Mouse (Mus musculus) liver, embryonic 14.5 days (tissue): ENCODE results near the gene Peli2. TPM values are rescaled to one million over a fixed set of nuclear protein-coding genes. Genes with fewer than 3 reads are reported as not detected.

Experiments
- ATAC-seq: fragments of 200-750 bp; cut with Nextera tagmentation; 2 replicates; pipeline ENCODE4 v1.8.0; 2017; ENCODE audit warnings: moderate number of reproducible peaks, mild to moderate bottlenecking, moderate library complexity; ENCODE audit not compliant: insufficient read depth
- DNase-seq, 3 experiments: peaks; one replicate each; pipeline ENCODE4 v3.0.0-alpha.2; 2012 to 2013; ENCODE audit warnings: low read depth in 3 of 3, low spot score in 3 of 3
- H3K27ac ChIP-seq: fragments of 300-500 bp; sonication (generic); 2 replicates; pipeline ENCODE4 v1.5.1; 2014; ENCODE audit warnings: moderate library complexity, mild to moderate bottlenecking, control low read depth, inconsistent platforms
- H3K27me3 ChIP-seq: fragments of 300-500 bp; sonication (generic); 2 replicates; pipeline ENCODE4 v1.6.1; 2014; ENCODE audit warnings: mild to moderate bottlenecking, low read length, moderate library complexity; ENCODE audit not compliant: control insufficient read depth, insufficient read depth
- H3K36me3 ChIP-seq: fragments of 300-500 bp; sonication (generic); replicated peaks from 2 replicates; pipeline ENCODE4 v1.6.1; 2014; ENCODE audit warnings: low read depth; ENCODE audit not compliant: control insufficient read depth, insufficient read depth
- H3K4me1 ChIP-seq, 2 experiments: fragments of 200-500 bp in 1 of 2; fragments of 300-500 bp in 1 of 2; sonication (generic) in 1 of 2; replicated peaks; 2 replicates each; pipeline ENCODE4 v1.6.1; 2012 to 2014; ENCODE audit warnings: antibody characterized with exemption in 1 of 2, inconsistent platforms in 1 of 2, low read length in 1 of 2; ENCODE audit not compliant: control insufficient read depth in 2 of 2, insufficient read depth in 2 of 2
- H3K4me2 ChIP-seq: fragments of 300-500 bp; sonication (generic); 2 replicates; pipeline ENCODE4 v1.6.1; 2014; ENCODE audit warnings: low read depth, mild to moderate bottlenecking, control low read depth, moderate library complexity
- H3K4me3 ChIP-seq, 2 experiments: fragments of 200-500 bp in 1 of 2; fragments of 300-500 bp in 1 of 2; sonication (generic) in 1 of 2; 2 replicates each; pipeline ENCODE4 v1.5.1; 2012 to 2014; ENCODE audit warnings: low read depth in 2 of 2, low read length in 2 of 2, mild to moderate bottlenecking in 2 of 2, control low read depth in 1 of 2, inconsistent platforms in 1 of 2, moderate library complexity in 1 of 2; ENCODE audit not compliant: insufficient read depth in 1 of 2
- H3K9ac ChIP-seq: fragments of 300-500 bp; sonication (generic); replicated peaks from 2 replicates; pipeline ENCODE4 v1.6.1; 2014; ENCODE audit warnings: mild to moderate bottlenecking, control low read depth, moderate library complexity
- H3K9me3 ChIP-seq: fragments of 300-500 bp; sonication (generic); 2 replicates; pipeline ENCODE4 v1.6.1; 2016; ENCODE audit warnings: low read length, mixed read lengths; ENCODE audit not compliant: control insufficient read depth
- CTCF ChIP-seq: IDR thresholded peaks from 2 replicates; pipeline ENCODE4 v1.5.1; 2016; ENCODE audit warnings: antibody characterized with exemption, low read depth, control low read depth
- EP300 ChIP-seq: IDR thresholded peaks from 2 replicates; pipeline ENCODE4 v1.6.1; 2016; ENCODE audit warnings: antibody characterized with exemption, low read depth
- WGBS: fragments of 180-500 bp; shearing (Covaris S2); extraction: QIAGEN DNeasy Blood & Tissue Kit; methylation state at CpG from one replicate; pipeline ENCODE4 v1.1.7; 2014; ENCODE audit not compliant: insufficient replicate concordance; 5-methylcytosine and 5-hydroxymethylcytosine counted together
- polyA plus RNA-seq, 2 experiments: library from polyadenylated mRNA; depleted of rRNA in 1 of 2; stranded (reverse) in 1 of 2; unstranded in 1 of 2; fragments of >200 nt; fragmentation: Nextera tagmentation in 1 of 2; extraction: Ambion mirVana in 1 of 2; gene quantifications; 2 replicates each; pipeline versions ENCODE4 v1.2.1 to v1.2.3; 2012 to 2014

Gene Peli2
- polyA plus RNA-seq, 2 experiments: 0.68 to 0.70 TPM

DNA sequence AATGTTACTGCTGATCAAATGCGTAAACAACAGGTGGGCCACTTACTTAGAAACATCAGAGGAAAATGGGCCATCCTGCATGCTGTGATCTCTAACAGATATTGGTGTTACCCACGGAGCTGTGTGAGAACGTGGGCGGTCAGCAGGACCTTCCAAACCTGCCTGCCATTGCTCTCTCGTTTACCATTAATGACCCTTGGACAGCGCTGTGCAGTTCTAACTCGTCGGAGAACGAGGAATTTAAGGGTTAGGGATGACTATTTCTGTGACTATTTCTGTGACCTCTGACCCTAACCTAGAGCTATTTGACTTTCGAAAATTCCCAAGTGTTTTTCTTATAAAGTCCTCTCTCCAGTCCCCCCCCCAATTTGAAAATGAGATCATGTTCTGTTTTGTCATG, 22.1 kb downstream of the Peli2 start:
- 56% methylated on average over 10 of the region's 10 CpGs for WGBS
- no peak overlapping the region for H3K27ac ChIP-seq
- ATAC-seq: no peak; the same call in 1 of the 2 replicates

DNA sequence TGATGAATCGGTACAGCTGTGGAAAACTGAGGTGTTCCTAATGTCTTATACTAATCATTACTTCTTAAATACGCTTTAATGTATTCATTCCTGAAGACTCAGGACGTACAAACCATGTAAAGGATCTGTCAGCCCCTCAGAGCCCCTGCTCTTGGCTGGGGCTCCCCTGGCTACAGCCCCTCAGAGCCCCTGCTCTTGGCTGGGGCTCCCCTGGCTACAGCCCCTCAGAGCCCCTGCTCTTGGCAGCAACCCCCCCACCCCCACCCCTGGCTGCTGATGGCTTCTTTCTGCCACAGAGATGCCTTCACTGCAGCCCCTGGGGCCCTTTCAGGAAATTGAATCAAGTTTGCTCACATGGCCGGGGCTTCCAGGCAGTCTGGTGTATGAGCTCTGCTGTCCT, 22.5 kb downstream of the Peli2 start:
- Histone ChIP-seq H3K27me3 (no peaks in the 10 kb centered on the region), H3K36me3 (no peaks in the 10 kb centered on the region), H3K4me2 (no peak overlapping the region), H3K27ac (no peak overlapping the region), H3K4me1 (no peaks in the 10 kb centered on the region; a peak in 1 of 4 replicates), H3K9me3 (no peaks in the 10 kb centered on the region), H3K9ac (no peak overlapping the region), H3K4me3 (no peak overlapping the region)
- ATAC-seq (no peak), DNase-seq (no peak)
- WGBS: 66% methylated on average over 4 of the region's 4 CpGs
- no peak for TF ChIP-seq EP300
- no peak for TF ChIP-seq CTCF

More for the DNA sequence above, 22.1 kb downstream of the Peli2 start:
- no peak for DNase-seq
- Histone ChIP-seq H3K9me3 (no peaks in the 10 kb centered on the region), H3K4me2 (no peak overlapping the region), H3K4me3 (no peak overlapping the region), H3K27me3 (no peaks in the 10 kb centered on the region), H3K4me1 (peaks cover 0 to 2% of the 10 kb centered on the region in 2 experiments; a peak in 1 of 4 replicates), H3K9ac (no peak overlapping the region), H3K36me3 (no peaks in the 10 kb centered on the region)
- TF ChIP-seq EP300 (no peak), CTCF (no peak)

DNA sequence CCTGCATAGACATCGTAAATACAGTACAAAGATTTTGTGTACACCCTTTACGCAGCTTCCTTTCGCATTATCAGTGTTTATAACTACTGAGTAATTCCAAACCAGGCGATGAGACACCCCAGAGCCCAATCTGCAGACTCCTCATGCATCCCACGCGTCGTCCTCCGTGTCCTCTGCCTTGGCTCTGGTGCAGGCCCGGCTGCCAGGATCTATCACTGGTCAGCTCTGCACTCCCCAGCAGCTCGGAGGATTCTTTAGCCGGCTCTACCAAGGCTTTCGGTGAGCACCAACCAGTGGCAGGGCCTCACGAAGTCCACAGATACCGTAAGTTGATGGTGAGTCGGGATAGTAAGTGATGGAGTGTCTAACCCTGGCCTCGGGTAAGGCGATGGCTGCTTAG, 23.7 kb downstream of the Peli2 start:
- DNase-seq: no peak
- WGBS: 72% methylated on average over 17 of the region's 17 CpGs
- no peaks in the 10 kb centered on the region; a peak in 1 of 4 replicates for H3K4me1 ChIP-seq

DNA sequence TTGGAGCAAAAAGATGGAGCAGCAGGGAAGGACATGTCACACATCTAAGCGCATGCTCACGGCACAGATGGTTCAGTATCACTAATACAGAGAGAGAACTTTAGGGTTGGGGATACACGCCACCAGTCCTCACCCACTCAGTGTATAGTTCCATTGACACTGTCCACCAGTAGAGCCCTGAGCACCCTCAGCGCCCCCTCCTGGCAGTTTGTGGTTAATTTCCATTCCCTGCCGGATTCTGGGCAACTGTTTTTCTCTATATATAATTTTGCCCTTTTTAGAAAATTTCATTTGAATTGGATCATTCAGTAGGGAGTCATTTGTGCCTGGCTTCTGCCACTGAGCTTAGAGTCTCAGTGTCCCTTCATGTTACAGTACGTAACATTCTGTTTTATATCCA, 27.1 kb downstream of the Peli2 start:
- WGBS: 55% methylated on average over 6 of the region's 6 CpGs
- TF ChIP-seq EP300 (no peak), CTCF (peak; percentile 58)
- no peak overlapping the region for H3K9ac ChIP-seq
- DNase-seq (no peak), ATAC-seq (no peak)
- no peaks in the 10 kb centered on the region for H3K36me3 ChIP-seq
- H3K27me3 ChIP-seq: no peaks in the 10 kb centered on the region
- H3K4me2 ChIP-seq: no peak overlapping the region
- H3K4me3 ChIP-seq: no peak overlapping the region
- no peak overlapping the region for H3K27ac ChIP-seq
- no peaks in the 10 kb centered on the region; a peak in 1 of 4 replicates for H3K4me1 ChIP-seq
- no peaks in the 10 kb centered on the region for H3K9me3 ChIP-seq

More for the DNA sequence above, 23.7 kb downstream of the Peli2 start:
- H3K36me3 ChIP-seq: no peaks in the 10 kb centered on the region
- no peak for ATAC-seq
- no peaks in the 10 kb centered on the region for H3K27me3 ChIP-seq
- no peak overlapping the region for H3K9ac ChIP-seq
- H3K27ac ChIP-seq: no peak overlapping the region
- no peak overlapping the region for H3K4me2 ChIP-seq
- no peak overlapping the region for H3K4me3 ChIP-seq
- H3K9me3 ChIP-seq: no peaks in the 10 kb centered on the region
- TF ChIP-seq CTCF (no peak), EP300 (no peak)

DNA sequence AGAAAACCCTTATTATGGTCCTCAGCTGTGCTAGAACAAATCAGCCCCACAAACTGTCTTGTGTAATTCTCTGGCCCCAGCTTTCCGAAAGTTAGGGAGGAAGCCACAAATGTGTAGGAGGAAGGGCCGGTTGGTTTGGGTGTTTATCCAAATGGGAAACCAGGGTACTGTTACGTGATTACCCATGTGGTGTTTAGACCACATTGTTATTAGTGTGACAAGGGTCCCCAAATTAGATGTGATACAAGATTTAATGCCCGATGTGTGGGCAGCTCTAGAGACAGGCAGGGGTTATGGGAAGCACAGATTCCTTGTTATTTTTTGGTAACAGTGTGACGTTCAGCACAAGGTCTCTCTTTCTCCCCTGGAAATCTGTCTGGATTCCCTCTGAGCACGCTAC, 28.0 kb downstream of the Peli2 start:
- no peak for ATAC-seq
- Histone ChIP-seq H3K27ac (no peak overlapping the region), H3K9me3 (no peaks in the 10 kb centered on the region), H3K27me3 (no peaks in the 10 kb centered on the region), H3K9ac (no peak overlapping the region), H3K4me3 (no peak overlapping the region), H3K4me1 (no peaks in the 10 kb centered on the region), H3K4me2 (no peak overlapping the region), H3K36me3 (no peaks in the 10 kb centered on the region)
- 54% methylated on average over 6 of the region's 6 CpGs for WGBS
- TF ChIP-seq CTCF: no peak
- no peak for TF ChIP-seq EP300
- DNase-seq: no peak
